Mouse (Mus musculus): Measurements from ENCODE around the gene Actr2.

GRCm38 (mm10) chr11:20059736-20060135, 53.0 kb downstream of the Actr2 start:
- TF ChIP-seq CTCF (IDR thresholded peaks at IDR 0.05; ENCODE audit: control insufficient read depth, insufficient read depth, insufficient read length) (no peak), USF1 (IDR thresholded peaks at IDR 0.05; ENCODE audit: low read depth) (no peak), MYOG (IDR thresholded peaks at IDR 0.05; ENCODE audit: control insufficient read depth, extremely low read depth, insufficient read length) (no peak), FOSL1 (IDR thresholded peaks at IDR 0.05; ENCODE audit: insufficient read depth, low read length, poor library complexity, severe bottlenecking) (no peak), MYOD1 (IDR thresholded peaks at IDR 0.05; ENCODE audit: control insufficient read depth, insufficient read length, low read depth) (no peak), CEBPB (IDR thresholded peaks at IDR 0.05; ENCODE audit: low read depth) (no peak)
